Mouse (Mus musculus) thymus, adult 2 months (tissue): ENCODE results near the gene Ypel1.

ENCODE experiments used
- CTCF ChIP-seq: fragments of 200-500 bp; IDR thresholded peaks from 2 replicates; pipeline ENCODE4 v1.5.1; 2012; ENCODE audit warnings: mild to moderate bottlenecking, control low read depth, low read length, moderate library complexity, borderline replicate concordance; ENCODE audit not compliant: control insufficient read depth, poor library complexity, insufficient read depth; ENCODE audit errors: extremely low read depth
- POLR2A ChIP-seq: fragments of 200-500 bp; IDR thresholded peaks from 2 replicates; pipeline ENCODE4 v1.6.1; 2012; ENCODE audit warnings: mild to moderate bottlenecking, low read length, control low read depth, moderate library complexity; ENCODE audit not compliant: control insufficient read depth, poor library complexity, insufficient read depth; ENCODE audit errors: extremely low read depth

DNA sequence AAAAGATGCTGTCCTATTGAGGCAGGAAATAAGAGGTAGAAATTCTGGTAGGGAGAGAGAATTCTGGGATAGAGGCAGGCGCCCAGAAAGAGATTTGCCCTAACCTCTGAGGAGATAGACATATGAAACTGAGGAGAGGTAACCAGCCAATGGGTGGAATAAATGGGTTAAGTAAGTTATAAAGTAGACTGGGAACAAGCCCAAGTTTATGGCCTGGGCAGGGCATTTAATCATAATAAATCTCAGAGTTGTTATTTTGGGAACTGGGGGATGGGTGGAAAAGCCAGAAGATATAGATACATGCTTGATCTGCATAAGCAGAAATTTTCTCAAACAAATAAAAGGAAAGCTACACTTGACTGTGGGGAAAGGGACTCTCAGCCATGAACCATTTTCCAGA, 7.2 kb upstream of the Ypel1 start:
- no peak for TF ChIP-seq CTCF
- no peak for TF ChIP-seq POLR2A
